Mouse (Mus musculus) megakaryocyte-erythroid progenitor cell, adult 5-6 weeks (primary cell): ENCODE measurements around the gene Clint1. TPM values are rescaled to one million over a fixed set of nuclear protein-coding genes. Genes with fewer than 3 reads are reported as not detected.

Source experiments
- total RNA-seq, 2 experiments: library from RNA; stranded (forward) in 1 of 2; stranded (reverse) in 1 of 2; fragments of 200-1000, 215-1000 nt in 1 of 2; fragments of >200 nt in 1 of 2; fragmentation: Nextera tagmentation in 1 of 2; gene quantifications; 2 replicates each; pipeline ENCODE4 v1.2.3; 2014 to 2017

Clint1 gene
- total RNA-seq, 2 experiments from 2014 or later, result 121 to 179 TPM

Other genes starting within 250 kb of the Clint1 start
- 3.6 and 4.4 TPM in 2 replicates for gene Lsm11, start 92.9 kb downstream of the Clint1 start, total RNA-seq (2014; fragmentation: Nextera tagmentation)
- gene Lsm11, start 92.9 kb downstream of the Clint1 start, total RNA-seq (2017), result 2.3 and 6.4 TPM in 2 replicates
- 25.1 and 33.2 TPM in 2 replicates for gene Thg1l, start 103.4 kb downstream of the Clint1 start, total RNA-seq (2014; fragmentation: Nextera tagmentation)
- 43.7 and 54.6 TPM in 2 replicates for gene Thg1l, start 103.4 kb downstream of the Clint1 start, total RNA-seq (2017)
- gene Sox30, start 128.3 kb downstream of the Clint1 start, total RNA-seq (2014; fragmentation: Nextera tagmentation), result not detected in 2 replicates
- gene Sox30, start 128.3 kb downstream of the Clint1 start, total RNA-seq (2017), result not detected in 2 replicates
- 8.4 TPM in 1 of 2 replicates, not detected in the other for gene Gm12166, start 200.3 kb downstream of the Clint1 start, total RNA-seq (2014; fragmentation: Nextera tagmentation)
- 7.6 and 8.1 TPM in 2 replicates for gene Gm12166, start 200.3 kb downstream of the Clint1 start, total RNA-seq (2017)
- 0.20 and 0.92 TPM in 2 replicates for gene Adam19, start 203.9 kb downstream of the Clint1 start, total RNA-seq (2014; fragmentation: Nextera tagmentation)
- gene Adam19, start 203.9 kb downstream of the Clint1 start, total RNA-seq (2017), result not detected in 2 replicates